Mouse (Mus musculus) thymus, adult 2 months (tissue): ENCODE measurements around the gene Alg5.

Source experiments
- CTCF ChIP-seq: fragments of 200-500 bp; IDR thresholded peaks from 2 replicates; pipeline ENCODE4 v1.5.1; 2012; ENCODE audit warnings: mild to moderate bottlenecking, control low read depth, low read length, moderate library complexity, borderline replicate concordance; ENCODE audit not compliant: control insufficient read depth, poor library complexity, insufficient read depth; ENCODE audit errors: extremely low read depth
- POLR2A ChIP-seq: fragments of 200-500 bp; IDR thresholded peaks from 2 replicates; pipeline ENCODE4 v1.6.1; 2012; ENCODE audit warnings: mild to moderate bottlenecking, low read length, control low read depth, moderate library complexity; ENCODE audit not compliant: control insufficient read depth, poor library complexity, insufficient read depth; ENCODE audit errors: extremely low read depth

DNA sequence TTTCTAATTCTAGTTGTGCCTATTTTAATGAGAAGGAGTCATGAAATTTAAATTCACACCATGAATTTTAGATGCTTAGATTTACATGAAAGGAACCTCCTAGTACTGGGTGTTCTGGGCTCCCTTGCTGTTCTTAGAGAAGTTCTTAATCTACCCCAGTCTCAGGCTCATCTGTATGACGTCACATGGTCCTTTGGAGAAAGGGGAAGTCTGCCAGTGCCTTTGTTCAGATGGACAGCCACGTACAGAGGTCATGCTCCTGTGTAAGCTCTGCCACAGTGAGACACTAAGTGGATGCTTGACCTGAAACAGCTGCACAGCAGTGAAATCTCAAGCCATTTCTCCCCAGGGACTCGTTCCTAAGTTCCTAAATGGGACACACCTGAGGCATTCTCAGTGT is 16.4 kb upstream of the Alg5 start:
- TF ChIP-seq CTCF = no peak
- no peak for TF ChIP-seq POLR2A
